In genomic region chr7:46795287-46796205, GRCm38 (mm10) we compare ENCODE assay signal across 8 mouse cellular contexts. TPM values are rescaled to one million over a fixed set of nuclear protein-coding genes. Genes with fewer than 3 reads are reported as not detected.
A peak's percentile ranks its signal among the peaks of the same experiment; 100 is the strongest.
DNase-seq lines count a peak whose midpoint lies in the region; ATAC-seq and TF ChIP-seq lines count a peak whose summit lies in the region.

Hps5 (minus strand) TSS chr7:46796064.
Gtf2h1 (plus strand) TSS chr7:46796103.

- peak; percentile 51; the same call in 1 of the 2 replicates for TF ChIP-seq POLR2A in olfactory bulb, adult 2 months (IDR thresholded peaks at IDR 0.05; ENCODE audit: insufficient read depth, low read depth, low read length)
- peak; percentile 39; the same call in 1 of the 2 replicates for TF ChIP-seq POLR2A in thymus, adult 2 months (IDR thresholded peaks at IDR 0.05; ENCODE audit: control insufficient read depth, extremely low read depth, insufficient read depth, low read length, poor library complexity)

- peak within 1 kb of the TSS; percentile 93 for H3K9ac ChIP-seq in ES-E14 (ENCODE audit: insufficient read depth, low read depth, low read length, poor library complexity, severe bottlenecking)
- peak within 1 kb of the TSS; percentile 87 for H3K9ac ChIP-seq in forebrain, embryonic 16.5 days (replicated peaks; ENCODE audit: low read depth, low read length)
- peak within 1 kb of the TSS; percentile 90 for H3K9ac ChIP-seq in lung, embryonic 14.5 days

- no peak; the same call in none of the 2 replicates for TF ChIP-seq CTCF in layer of hippocampus, adult 2 months (conservative IDR thresholded peaks at IDR 0.05)
- 0 out of 2 replicates have a peak, but pooled peaks have one; percentile 9 for TF ChIP-seq CTCF in lung, embryonic 14.5 days (IDR thresholded peaks at IDR 0.05; ENCODE audit: low read depth)
- TF ChIP-seq CTCF in olfactory bulb, adult 2 months (IDR thresholded peaks at IDR 0.05; ENCODE audit: insufficient read depth, low read depth, low read length), result no peak
- no peak for TF ChIP-seq CTCF in thymus, adult 2 months (IDR thresholded peaks at IDR 0.05; ENCODE audit: borderline replicate concordance, control insufficient read depth, extremely low read depth, insufficient read depth, low read length, poor library complexity)

- peak within 1 kb of the TSS; percentile 71 for H3K4me2 ChIP-seq in forebrain, embryonic 16.5 days (ENCODE audit: low read length)
- H3K4me2 ChIP-seq in lung, embryonic 14.5 days, result peak within 1 kb of the TSS; percentile 92

- peaks cover 0 to 3% of the 10 kb centered on the region in 2 experiments; a peak in 2 of 4 replicates for H3K4me1 ChIP-seq in ES-E14 (ENCODE audit: control insufficient read depth in 2 of 2, insufficient read depth in 2 of 2, low read length in 2 of 2, poor library complexity in 1 of 2)
- H3K4me1 ChIP-seq in forebrain, embryonic 16.5 days (replicated peaks; ENCODE audit: control insufficient read depth, insufficient read depth, low read length), result peaks cover 20% of the 10 kb centered on the region
- peaks cover 8% of the 10 kb centered on the region for H3K4me1 ChIP-seq in lung, embryonic 14.5 days (ENCODE audit: insufficient read depth)
- peaks cover 4% of the 10 kb centered on the region; the same call in 1 of the 2 replicates for H3K4me1 ChIP-seq in olfactory bulb, adult 2 months (ENCODE audit: control insufficient read depth, insufficient read depth, low read length)
- H3K4me1 ChIP-seq in thymus, adult 2 months (replicated peaks; ENCODE audit: control insufficient read depth, insufficient read depth, low read length), result peaks cover 4% of the 10 kb centered on the region

- peak within 1 kb of the TSS; percentile 75 to 94 for H3K4me3 ChIP-seq in ES-E14 (ENCODE audit: insufficient read depth in 1 of 2, low read depth in 1 of 2, low read length in 2 of 2, poor library complexity in 1 of 2, severe bottlenecking in 1 of 2)
- H3K4me3 ChIP-seq in forebrain, embryonic 16.5 days (replicated peaks; ENCODE audit: low read length), result peak within 1 kb of the TSS; percentile 95
- H3K4me3 ChIP-seq in layer of hippocampus, adult 2 months, result peak within 1 kb of the TSS; percentile 89
- H3K4me3 ChIP-seq in lung, embryonic 14.5 days (ENCODE audit: low read depth, low read length), result peak within 1 kb of the TSS; percentile 96
- peak within 1 kb of the TSS; percentile 68 for H3K4me3 ChIP-seq in olfactory bulb, adult 2 months (ENCODE audit: insufficient read depth, low read depth, low read length)
- H3K4me3 ChIP-seq in thymus, adult 2 months (ENCODE audit: control insufficient read depth, insufficient read depth, low read length), result peak within 1 kb of the TSS; percentile 59

- intact Hi-C loops in heart, postnatal 36 days (cut with DNase I), result loop anchor here (1.0 to 5.0 kb wide), 3 partner anchors 50 to 213 kb away; partner anchors contain the start of genes Spty2d1 and Tsg101

- peak within 1 kb of the TSS; percentile 88 for H3K27ac ChIP-seq in ES-E14 (ENCODE audit: insufficient read depth, low read depth, low read length, poor library complexity, severe bottlenecking)
- peak within 1 kb of the TSS; percentile 86 for H3K27ac ChIP-seq in forebrain, embryonic 16.5 days (ENCODE audit: low read length)
- H3K27ac ChIP-seq in layer of hippocampus, adult 2 months, result peak within 1 kb of the TSS; percentile 98
- peak within 1 kb of the TSS; percentile 89 for H3K27ac ChIP-seq in lung, embryonic 14.5 days (ENCODE audit: low read depth)
- H3K27ac ChIP-seq in olfactory bulb, adult 2 months (ENCODE audit: insufficient read depth, low read depth, low read length), result peak within 1 kb of the TSS; percentile 94
- H3K27ac ChIP-seq in thymus, adult 2 months (ENCODE audit: control insufficient read depth, insufficient read depth, low read length), result peak within 1 kb of the TSS; percentile 28; the same call in 1 of the 2 replicates

- under 1% methylated on average over 68 of the region's 75 CpGs for WGBS in forebrain, embryonic 16.5 days
- under 1% methylated on average over 66 of the region's 75 CpGs for WGBS in lung, embryonic 14.5 days
- WGBS in olfactory bulb, adult 2 months, result under 1% methylated on average over 75 of the region's 75 CpGs
- WGBS in thymus, adult 2 months, result under 1% methylated on average over 73 of the region's 75 CpGs

- in situ Hi-C loops in ES-E14 (cut with MboI; ENCODE audit: low sequenced_read_pairs in 2 of 2, unreplicated experiment in 2 of 2), result no loop called here

- ATAC-seq in forebrain, embryonic 16.5 days, result peak; percentile 97
- ATAC-seq in lung, embryonic 14.5 days (ENCODE audit: insufficient read depth), result peak; percentile 98

- peak; percentile 98 for DNase-seq in ES-E14 (ENCODE audit: low read depth, low spot score)
- peak; percentile 97 for DNase-seq in cerebellum, adult 11-12 months
- DNase-seq in heart, postnatal 36 days, result peak; percentile 98
- DNase-seq in layer of hippocampus, adult 2 months (ENCODE audit: low spot score in 2 of 2), result peak; percentile 97 to 99
- DNase-seq in lung, embryonic 14.5 days, result peak; percentile 96
- peak; percentile 99 for DNase-seq in thymus, adult 2 months

- no peaks in the 10 kb centered on the region for H3K36me3 ChIP-seq in ES-E14 (ENCODE audit: control insufficient read depth, insufficient read depth, low read length, poor library complexity, severe bottlenecking)
- H3K36me3 ChIP-seq in forebrain, embryonic 16.5 days (ENCODE audit: control insufficient read depth, insufficient read depth), result no peaks in the 10 kb centered on the region; the same call in 1 of the 2 replicates
- H3K36me3 ChIP-seq in lung, embryonic 14.5 days (ENCODE audit: insufficient read depth), result peaks cover 12% of the 10 kb centered on the region
- H3K36me3 ChIP-seq in thymus, adult 2 months (ENCODE audit: control insufficient read depth, insufficient read depth, low read length), result peaks cover 3% of the 10 kb centered on the region; the same call in 1 of the 2 replicates

- H3K27me3 ChIP-seq in forebrain, embryonic 16.5 days (replicated peaks; ENCODE audit: control insufficient read depth, insufficient read depth, low read length), result no peaks in the 10 kb centered on the region
- no peaks in the 10 kb centered on the region for H3K27me3 ChIP-seq in lung, embryonic 14.5 days (ENCODE audit: insufficient read depth, low read length)
- no peaks in the 10 kb centered on the region for H3K27me3 ChIP-seq in thymus, adult 2 months (ENCODE audit: control insufficient read depth, insufficient read depth, low read length)

- H3K9me3 ChIP-seq in ES-E14 (ENCODE audit: control insufficient read depth, insufficient read depth, low read depth, low read length), result no peaks in the 10 kb centered on the region
- H3K9me3 ChIP-seq in forebrain, embryonic 16.5 days (ENCODE audit: control insufficient read depth, low read length), result no peaks in the 10 kb centered on the region
- H3K9me3 ChIP-seq in lung, embryonic 14.5 days (ENCODE audit: low read depth, low read length), result no peaks in the 10 kb centered on the region

TF ChIP-seq in ES-E14, 5 proteins besides CTCF, POLR2A, EP300 and RAD21:
- TF ChIP-seq CHD2 (IDR thresholded peaks at IDR 0.05; ENCODE audit: low read depth, low read length), result 0 out of 2 replicates have a peak, but pooled peaks have one; percentile 43
- TF ChIP-seq ZNF384 (IDR thresholded peaks at IDR 0.05; ENCODE audit: low read depth, low read length), result no peak
- TF ChIP-seq ZC3H11A (IDR thresholded peaks at IDR 0.05; ENCODE audit: borderline replicate concordance, low read depth, low read length), result no peak
- peak; percentile 61; the same call in 1 of the 2 replicates for TF ChIP-seq HCFC1 (IDR thresholded peaks at IDR 0.05; ENCODE audit: borderline replicate concordance, insufficient read depth, low read length)
- no peak for TF ChIP-seq MAFK (IDR thresholded peaks at IDR 0.05; ENCODE audit: insufficient read depth, low read depth, low read length)

RNA-seq across cellular contexts. Expression of gene Hps5, which starts in this region (rescaled TPM):
- 17.4 and 18.0 TPM in 2 replicates for total RNA-seq in ES-E14 (2012; rRNA removed)
- 16.9 and 17.7 TPM in 2 replicates for polyA plus RNA-seq in forebrain, embryonic 16.5 days (2015; fragmentation: Nextera tagmentation; extraction: Ambion mirVana)
- total RNA-seq in heart, postnatal 36 days (2021), result 10 to 100 TPM in 1 of 2 experiments, 1 to 10 TPM in 1; 8.8 to 12.7 TPM
- 10 to 100 TPM; 14.0 to 14.2 TPM for total RNA-seq in layer of hippocampus, adult 2 months (2021)
- polyA plus RNA-seq in lung, embryonic 14.5 days (2014; fragmentation: Nextera tagmentation; extraction: Ambion mirVana), result 19.2 and 24.5 TPM in 2 replicates
- polyA plus RNA-seq in olfactory bulb, adult 2 months (2012; ENCODE audit: insufficient read depth, insufficient read length, low replicate concordance, missing spikeins), result not detected in 2 replicates
- 21.4 and 22.3 TPM in 2 replicates for polyA plus RNA-seq in thymus, adult 2 months (2012; rRNA removed)

RNA-seq across cellular contexts. Expression of gene Gtf2h1, which starts in this region (rescaled TPM):
- 57.5 and 71.7 TPM in 2 replicates for total RNA-seq in ES-E14 (2012; rRNA removed)
- polyA plus RNA-seq in forebrain, embryonic 16.5 days (2015; fragmentation: Nextera tagmentation; extraction: Ambion mirVana), result 52.3 and 56.7 TPM in 2 replicates
- total RNA-seq in heart, postnatal 36 days (2021), result 10 to 100 TPM; 16.9 to 19.5 TPM
- 10 to 100 TPM; 35.0 to 36.1 TPM for total RNA-seq in layer of hippocampus, adult 2 months (2021)
- polyA plus RNA-seq in lung, embryonic 14.5 days (2014; fragmentation: Nextera tagmentation; extraction: Ambion mirVana), result 41.7 and 47.1 TPM in 2 replicates
- not detected in 2 replicates for polyA plus RNA-seq in olfactory bulb, adult 2 months (2012; ENCODE audit: insufficient read depth, insufficient read length, low replicate concordance, missing spikeins)
- 13.0 and 14.4 TPM in 2 replicates for polyA plus RNA-seq in thymus, adult 2 months (2012; rRNA removed)

Comparison
In these comparisons a context has a peak if more than half of its experiments do, and no peak if none do; other contexts are left out.
1. Peak in every context shown above with its lines: DNase-seq, ATAC-seq, H3K4me3 ChIP-seq and H3K27ac ChIP-seq.
2. RNA of gene Hps5 (polyA plus RNA-seq): 19.2 to 24.5 TPM in lung, embryonic 14.5 days, 21.4 to 22.3 TPM in thymus, adult 2 months and 16.9 to 17.7 TPM in forebrain, embryonic 16.5 days; not detected in olfactory bulb, adult 2 months; every median in the first group is over 10 times any median in the second.
3. H3K27ac ChIP-seq: peak in every context shown above with its lines; median percentile 98 in layer of hippocampus, adult 2 months; 94 in olfactory bulb, adult 2 months; 89 in lung, embryonic 14.5 days; 88 in ES-E14; 86 in forebrain, embryonic 16.5 days; 28 in thymus, adult 2 months.